Mouse (Mus musculus) ZHBTc4 (cell line): Measurements from ENCODE around the gene Wdr13.
A peak's percentile ranks its signal among the peaks of the same experiment; 100 is the strongest.
"Not testable (repeated sequence)": the region's sequence is repeated elsewhere in the genome, so short reads cannot be mapped to it uniquely, and the experiment has no call there.

ENCODE experiments used
- DNase-seq: peaks from one replicate; pipeline ENCODE4 v3.0.0-alpha.2; 2011; ENCODE audit warnings: low read depth, low spot score

Wdr13 gene

DNA sequence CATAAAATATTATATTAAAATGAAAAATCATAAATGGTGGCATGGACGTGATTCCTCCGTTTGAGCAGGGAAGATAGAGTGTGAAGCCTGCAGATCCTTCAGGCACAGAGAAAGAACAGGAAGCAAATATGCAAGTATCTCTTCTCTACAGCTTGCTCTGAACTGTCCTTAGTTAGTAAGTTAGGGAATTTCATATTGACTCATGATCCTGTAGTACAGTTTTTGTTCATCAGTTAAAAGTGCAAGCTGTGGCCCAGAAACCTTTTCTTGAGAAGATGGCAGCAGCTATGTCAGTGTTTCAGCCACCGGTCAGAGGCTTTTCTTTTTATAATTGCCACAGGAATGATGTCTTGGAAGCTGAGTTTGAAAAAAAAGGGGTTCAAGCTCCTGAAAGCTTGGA lies 27.7 kb downstream of the Wdr13 start:
- DNase-seq, result no peak

DNA sequence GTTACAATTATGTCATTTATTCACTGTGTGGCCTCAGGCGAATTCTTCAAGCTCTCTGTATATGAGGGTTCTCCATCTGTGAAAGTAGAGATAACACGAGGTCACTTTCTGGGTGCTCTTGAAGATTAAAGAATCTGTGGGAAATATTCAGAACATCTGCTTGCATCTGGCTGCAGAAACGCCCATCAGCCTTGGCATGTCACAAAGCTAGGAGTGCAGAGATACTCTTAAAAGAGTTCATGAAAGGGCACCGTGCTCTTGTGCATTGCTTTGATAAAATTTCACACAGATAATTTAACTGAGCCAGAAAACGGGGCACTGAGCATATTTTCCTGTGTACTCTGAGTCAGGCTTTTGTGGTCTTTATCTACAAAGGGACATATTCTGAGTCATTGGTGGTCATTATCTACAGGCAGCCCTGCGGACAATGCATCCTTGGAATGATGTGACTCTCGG lies 30.5 kb downstream of the Wdr13 start:
- DNase-seq, result no peak

DNA sequence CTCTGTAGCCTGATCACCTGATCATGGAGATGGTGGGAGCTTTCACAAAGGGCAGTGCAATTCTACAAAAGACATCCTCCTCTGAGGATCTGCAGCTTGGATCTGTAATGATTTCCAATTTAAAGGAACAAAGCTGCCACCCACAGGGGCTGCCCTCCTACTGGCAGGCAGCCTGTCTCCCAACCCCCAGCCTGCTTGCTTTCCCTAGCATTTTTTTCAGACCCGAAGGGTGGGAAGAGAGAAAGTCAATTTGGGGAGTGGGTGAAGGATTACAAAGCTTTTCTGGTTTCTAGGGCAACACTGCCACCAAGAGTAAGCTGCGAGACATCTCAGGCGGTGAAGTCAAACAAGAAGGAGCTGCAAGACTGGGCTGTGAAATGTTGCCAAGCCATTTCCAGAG lies 31.7 kb downstream of the Wdr13 start:
- peak; percentile 88 for DNase-seq

DNA sequence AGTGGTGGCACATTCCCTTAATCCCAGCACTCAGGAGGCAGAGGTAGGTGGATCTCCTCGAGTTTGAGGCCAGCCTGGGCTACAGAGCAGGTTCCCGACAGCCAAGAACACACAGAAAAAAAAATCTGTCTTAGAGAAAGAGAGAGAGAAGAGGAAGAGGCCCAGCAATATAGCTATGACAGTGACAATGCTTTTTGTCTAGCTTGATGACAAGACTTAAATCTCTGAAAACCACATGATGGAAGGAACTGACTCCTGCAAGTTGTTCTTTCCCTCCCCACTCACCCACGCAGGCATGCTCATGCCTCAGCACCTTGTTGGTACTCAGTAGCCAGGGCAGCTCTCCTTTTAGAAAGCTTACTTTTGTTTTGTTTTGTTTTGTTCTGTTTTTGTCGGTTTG lies 33.3 kb downstream of the Wdr13 start:
- DNase-seq, result no peak

DNA sequence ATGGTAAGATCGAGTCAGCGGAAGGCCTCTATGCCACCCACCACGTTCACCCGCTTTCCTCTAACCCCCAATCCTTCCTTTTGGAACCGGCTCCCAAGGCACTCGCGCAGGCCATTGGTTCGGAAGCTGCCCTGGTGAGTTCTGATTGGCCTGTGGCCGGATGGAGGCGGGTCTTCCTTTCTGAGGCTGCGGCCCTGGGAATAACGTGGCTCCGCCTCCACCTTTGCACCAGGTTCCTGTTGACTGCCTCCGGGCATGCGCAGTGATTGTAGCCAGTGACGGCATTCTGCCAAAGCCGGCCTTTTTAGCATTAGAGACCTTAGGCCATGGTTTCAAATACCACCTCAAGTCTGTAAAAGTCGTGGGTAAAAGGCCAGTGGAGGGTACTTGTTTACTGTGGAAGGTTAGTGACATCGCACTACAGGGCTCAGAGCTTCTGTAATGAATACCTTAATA lies 35.9 kb downstream of the Wdr13 start:
- DNase-seq, result peak; percentile 97

DNA sequence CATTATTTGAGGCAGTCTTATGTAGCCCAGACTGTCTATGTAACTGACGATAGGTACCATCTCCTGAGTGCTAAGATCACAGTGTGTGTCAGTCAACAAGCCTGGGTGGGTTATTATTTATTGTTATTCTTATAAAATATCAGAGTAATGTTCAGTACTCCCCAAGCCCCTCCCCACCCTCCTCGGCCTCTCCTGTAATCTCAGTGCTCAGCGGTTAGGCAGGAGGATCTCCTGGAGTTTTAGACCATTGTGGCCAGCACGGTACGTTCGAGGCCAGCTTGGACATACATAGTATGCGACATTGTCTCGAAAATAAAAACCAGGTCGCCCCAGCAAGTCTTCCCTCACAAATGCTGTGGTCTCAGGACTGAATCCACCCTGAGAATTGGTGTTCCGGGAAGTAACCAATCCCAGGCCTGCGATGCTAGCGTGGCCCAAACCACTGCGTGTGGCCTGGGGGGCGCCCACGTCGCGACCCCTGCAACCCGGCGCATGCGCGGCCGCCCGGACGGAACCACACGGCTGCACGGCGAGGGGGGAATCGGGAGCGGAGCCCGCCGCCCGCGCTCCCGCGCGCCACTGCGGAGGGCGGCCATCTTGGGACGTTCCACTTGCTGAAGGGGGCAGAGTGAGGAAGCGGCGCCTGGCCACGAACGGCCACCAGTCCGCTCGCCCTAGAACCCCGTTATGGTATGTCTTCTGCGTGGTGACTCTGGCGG lies 36.5 kb downstream of the Wdr13 start:
- DNase-seq, result not testable (repeated sequence)

DNA sequence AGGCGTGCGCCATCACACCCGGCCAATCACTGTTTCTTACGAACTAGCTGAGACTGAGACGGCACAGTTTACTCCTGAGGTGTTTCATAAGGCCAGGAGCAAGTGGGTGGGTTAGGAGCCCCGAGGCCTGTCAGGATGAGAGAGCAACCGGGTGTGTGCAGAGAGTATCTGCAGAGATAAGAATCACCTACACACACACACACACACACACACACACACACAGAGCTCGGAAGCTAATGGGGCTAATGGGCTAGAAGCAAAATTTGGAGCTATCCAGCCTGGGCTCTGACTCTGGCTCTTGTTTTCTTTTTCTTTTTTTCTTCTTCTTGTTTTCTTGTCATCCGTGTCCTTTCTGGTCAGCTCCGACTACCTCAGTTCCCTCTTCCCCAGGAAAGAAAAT lies 37.1 kb downstream of the Wdr13 start:
- DNase-seq, result no peak

DNA sequence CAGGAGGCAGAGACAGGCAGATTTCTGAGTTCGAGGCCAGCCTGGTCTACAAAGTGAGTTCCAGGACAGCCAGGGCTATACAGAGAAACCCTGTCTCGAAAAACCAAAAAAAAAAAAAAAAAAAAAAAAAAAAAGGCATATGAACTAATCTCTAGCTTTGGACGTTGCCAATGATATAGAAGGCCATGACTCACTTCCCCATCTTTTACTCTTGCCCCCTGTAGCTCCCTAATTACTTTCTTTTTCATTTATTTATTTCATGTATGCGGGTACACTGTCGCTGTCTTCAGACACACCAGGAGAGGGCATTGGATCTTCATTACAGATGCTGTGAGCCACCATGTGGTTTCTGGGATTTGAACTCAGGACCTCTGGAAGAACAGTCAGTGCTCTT lies 41.7 kb downstream of the Wdr13 start:
- DNase-seq, result not testable (repeated sequence)

DNA sequence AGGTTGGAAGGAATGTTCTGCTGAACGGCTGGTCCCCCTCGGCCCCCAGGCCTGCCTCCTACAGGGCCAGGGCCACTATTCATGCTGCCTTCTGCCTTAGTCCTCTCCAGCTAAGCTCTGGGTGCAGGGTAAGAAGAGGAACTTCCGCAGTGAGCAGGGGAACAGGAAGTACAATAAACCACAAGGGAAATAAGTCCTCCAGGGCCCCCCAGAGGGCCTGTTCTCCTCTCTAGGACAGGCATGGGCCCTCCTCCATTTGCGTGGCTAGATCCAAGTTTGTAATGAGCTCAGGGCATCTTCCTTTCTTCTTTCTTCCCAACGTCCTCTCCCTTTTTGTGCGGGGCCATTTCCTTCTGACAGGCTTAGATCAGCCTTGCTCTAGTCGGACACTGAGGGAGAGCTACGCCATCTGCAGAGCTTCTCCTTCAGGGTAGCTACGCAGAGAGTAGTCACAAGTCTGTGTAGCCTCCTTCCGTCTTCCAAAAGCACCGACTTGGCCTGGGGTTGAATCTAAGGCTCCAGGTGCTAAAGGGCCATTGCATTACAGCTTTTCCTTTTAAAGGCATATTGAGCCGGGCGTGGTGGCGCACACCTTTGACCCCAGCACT lies 42.2 kb downstream of the Wdr13 start, which contains the start of gene Was:
Gene Was, minus strand, starts transcription at position 153 of the 608 bp plus-strand sequence.
- DNase-seq, result no peak

DNA sequence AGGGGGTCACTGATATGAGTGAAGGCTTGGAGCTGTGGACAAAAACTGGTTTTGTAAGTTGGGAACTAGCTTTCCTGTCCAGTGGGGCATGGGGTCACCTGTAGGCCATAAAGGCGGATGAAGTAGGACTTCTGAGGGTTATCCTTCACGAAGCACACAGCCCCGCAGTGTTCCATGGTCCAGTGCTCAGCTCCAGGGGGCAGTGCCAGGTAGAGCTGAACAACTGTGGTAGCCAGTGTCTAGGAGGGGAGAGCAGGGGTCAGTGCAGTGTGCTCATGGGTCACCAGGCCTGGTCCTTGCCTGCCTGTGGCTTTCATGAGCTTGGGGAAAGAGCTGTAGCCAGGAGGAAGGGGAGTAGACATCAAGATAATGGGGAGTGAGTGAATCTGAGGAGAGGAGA lies 42.9 kb downstream of the Wdr13 start:
- no peak for DNase-seq

DNA sequence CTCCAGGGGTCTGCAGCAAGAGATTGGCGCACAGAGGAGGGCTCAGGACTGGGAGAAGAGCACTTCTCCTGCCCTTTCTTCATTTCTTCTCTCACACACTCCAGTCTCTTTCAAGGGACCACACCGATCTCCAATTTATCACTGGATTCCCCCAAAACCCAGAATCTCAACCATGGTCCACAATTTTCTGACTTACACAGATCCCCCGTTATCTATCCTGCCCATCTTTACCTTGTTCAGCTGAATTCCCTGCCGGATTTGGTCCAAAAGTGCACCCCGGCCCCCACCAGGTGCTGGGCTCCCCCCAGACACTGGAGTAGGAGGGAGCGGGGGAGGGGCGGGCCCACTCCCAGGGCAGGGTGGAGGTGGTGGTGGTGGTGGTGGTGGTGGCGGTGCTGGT lies 47.1 kb downstream of the Wdr13 start:
- DNase-seq, result no peak

DNA sequence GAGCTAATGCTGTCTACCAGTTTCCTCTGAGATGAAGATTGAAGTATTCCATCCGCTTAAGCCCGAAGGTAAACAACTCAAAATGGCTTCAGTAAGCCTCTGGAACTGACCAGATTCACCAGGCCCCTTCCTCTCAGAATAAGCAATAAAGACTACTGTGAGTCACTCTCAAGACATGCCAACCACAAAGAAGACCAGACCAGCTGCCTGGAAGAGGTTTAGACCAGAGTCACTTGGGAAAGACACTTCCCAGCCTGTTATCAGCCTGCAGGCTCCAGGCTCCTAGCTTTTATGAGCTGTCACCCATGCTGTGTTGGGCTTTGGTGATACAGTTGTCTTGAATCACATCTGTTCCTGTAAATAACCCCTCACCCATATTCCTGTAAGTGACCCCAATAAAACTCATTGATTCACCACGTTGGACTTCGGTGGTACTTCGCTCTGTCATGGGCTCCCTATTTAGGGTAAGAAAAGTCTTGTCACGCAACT lies 47.9 kb downstream of the Wdr13 start:
- DNase-seq, result no peak

DNA sequence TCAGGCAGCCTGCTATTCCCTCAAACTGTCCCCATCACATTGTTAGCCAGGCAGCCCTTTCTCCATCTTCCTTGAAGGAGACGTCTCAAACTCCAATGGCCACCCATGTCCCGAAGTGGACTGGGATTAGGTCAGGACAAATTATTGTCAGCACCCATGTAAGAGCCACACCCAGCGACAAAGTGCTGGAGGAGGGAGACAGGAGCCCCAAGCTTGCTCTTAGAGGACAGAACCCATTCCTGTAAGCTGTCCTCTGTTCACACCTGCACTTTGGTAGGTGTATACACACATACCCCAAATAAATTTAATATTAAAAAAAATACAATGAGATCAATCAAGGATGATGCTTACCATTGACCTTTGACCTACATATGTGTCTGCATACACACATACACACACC lies 57.6 kb downstream of the Wdr13 start:
- no peak for DNase-seq

DNA sequence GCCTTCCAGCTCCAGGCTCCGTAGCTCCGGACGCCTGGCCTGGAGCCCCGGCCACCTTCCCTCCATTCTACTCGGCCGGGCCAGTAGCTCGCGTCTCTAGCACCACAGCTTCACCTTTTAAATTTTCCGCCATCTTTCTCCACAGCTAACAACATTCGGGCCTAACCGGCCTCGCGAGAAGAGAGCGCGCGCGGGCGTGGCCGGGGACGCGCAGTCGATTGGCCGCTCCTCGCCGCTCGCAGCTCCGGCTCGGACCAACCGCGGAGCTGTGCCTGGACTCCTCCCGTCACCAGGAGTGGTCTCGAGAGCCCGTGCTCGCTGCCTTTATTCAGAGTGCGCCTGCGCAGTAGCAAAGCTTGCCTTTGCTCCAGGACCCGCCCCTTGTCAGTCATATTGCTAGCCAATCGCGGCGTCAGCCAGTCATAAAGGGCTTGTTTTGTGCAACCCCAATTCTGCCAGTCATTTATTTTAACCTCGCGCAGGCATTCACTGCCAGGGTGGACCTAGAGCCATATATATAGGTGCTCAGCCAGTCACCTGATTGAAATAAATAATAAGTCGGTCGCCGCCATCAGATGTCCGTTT lies 58.2 kb downstream of the Wdr13 start, which contains the start of gene Suv39h1:
Gene Suv39h1, minus strand, starts transcription at position 331 of the 585 bp plus-strand sequence.
- DNase-seq, result peak; percentile 97

DNA sequence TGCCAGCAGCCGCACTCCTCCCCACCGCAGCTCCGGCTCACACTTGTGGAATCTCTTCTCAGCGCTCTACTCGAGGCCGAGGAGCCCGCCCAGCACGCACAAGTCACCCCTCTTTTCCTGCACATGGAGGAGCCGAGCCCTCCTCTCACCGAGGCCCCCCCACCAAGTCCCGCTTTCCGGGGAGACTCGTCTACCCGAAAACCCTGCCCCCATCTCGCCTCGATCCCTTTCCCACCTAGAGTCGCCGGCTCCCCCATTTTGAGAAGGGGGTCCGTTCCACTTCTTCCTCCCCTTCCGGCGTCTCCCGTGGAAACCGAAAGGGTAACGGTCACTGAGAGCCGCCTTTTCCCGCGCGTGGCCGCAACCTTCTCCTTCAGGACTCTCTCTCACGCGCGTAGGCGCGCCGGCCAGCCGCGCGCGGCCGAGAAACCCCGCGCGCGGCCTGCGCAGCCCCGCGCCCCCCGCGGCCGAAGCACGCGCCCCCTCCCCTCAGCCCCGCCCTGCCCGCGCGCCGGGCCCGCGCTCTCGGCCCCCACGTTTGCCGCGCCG lies 58.7 kb downstream of the Wdr13 start:
- peak; percentile 43 for DNase-seq
